Comparison of ENCODE assay signal across 8 mouse cellular contexts in genomic region chr2:28839501-28840221, GRCm38 (mm10). TPM values are rescaled to one million over a fixed set of nuclear protein-coding genes. Genes with fewer than 3 reads are reported as not detected.
DNase-seq lines count a peak whose midpoint lies in the region; ATAC-seq and TF ChIP-seq lines count a peak whose summit lies in the region.

No protein-coding gene starts in this region.

- peak overlapping the region; percentile 93 for H3K9ac ChIP-seq in forebrain, embryonic 12.5 days
- H3K9ac ChIP-seq in stomach, postnatal 0 days (ENCODE audit: low read length) = peak overlapping the region; percentile 88

- peaks cover 50% of the 10 kb centered on the region for H3K4me1 ChIP-seq in forebrain, embryonic 12.5 days
- peaks cover 2% of the 10 kb centered on the region; the same call in 1 of the 2 replicates for H3K4me1 ChIP-seq in stomach, postnatal 0 days (replicated peaks; ENCODE audit: control insufficient read depth, insufficient read depth)

- peak; percentile 54 for ATAC-seq in forebrain, embryonic 12.5 days (ENCODE audit: low FRiP score)
- 0 out of 2 replicates have a peak, but pooled peaks have one; percentile 0 for ATAC-seq in megakaryocyte, adult 5-6 weeks (ENCODE audit: poor library complexity, severe bottlenecking)
- ATAC-seq in stomach, postnatal 0 days (ENCODE audit: low FRiP score, low TSS enrichment) = no peak

- H3K27ac ChIP-seq in forebrain, embryonic 12.5 days = peak overlapping the region; percentile 85
- peak overlapping the region; percentile 90 for H3K27ac ChIP-seq in stomach, postnatal 0 days (replicated peaks)

- DNase-seq in left cerebral cortex, postnatal 4 days = peak; percentile 18
- no peak for DNase-seq in left cerebral cortex, postnatal 14 days (ENCODE audit: low spot score in 2 of 2)
- DNase-seq in R1 (ENCODE audit: low read depth, low spot score) = peak; percentile 75
- DNase-seq in kidney, adult 9 months = peak; percentile 11
- DNase-seq in stomach, postnatal 0 days (ENCODE audit: low spot score) = peak; percentile 20
- DNase-seq in cerebellum, adult 18-20 months = no peak

- H3K9me3 ChIP-seq in forebrain, embryonic 12.5 days = no peaks in the 10 kb centered on the region
- H3K9me3 ChIP-seq in stomach, postnatal 0 days (ENCODE audit: control insufficient read depth, low read length) = no peaks in the 10 kb centered on the region

- no peak for TF ChIP-seq EP300 in stomach, postnatal 0 days (optimal IDR thresholded peaks at IDR 0.05)

- peaks cover 7% of the 10 kb centered on the region for H3K36me3 ChIP-seq in forebrain, embryonic 12.5 days (replicated peaks)
- peaks cover 2% of the 10 kb centered on the region; the same call in 1 of the 2 replicates for H3K36me3 ChIP-seq in stomach, postnatal 0 days (ENCODE audit: control insufficient read depth, insufficient read depth, low read length)

- no peaks in the 10 kb centered on the region for H3K27me3 ChIP-seq in forebrain, embryonic 12.5 days
- no peaks in the 10 kb centered on the region for H3K27me3 ChIP-seq in stomach, postnatal 0 days (ENCODE audit: control insufficient read depth, insufficient read depth, low read length)

- peak overlapping the region; percentile 98 for H3K4me2 ChIP-seq in forebrain, embryonic 12.5 days
- H3K4me2 ChIP-seq in stomach, postnatal 0 days (replicated peaks; ENCODE audit: low read depth) = peak overlapping the region; percentile 94

- TF ChIP-seq CTCF in stomach, postnatal 0 days (IDR thresholded peaks at IDR 0.05; ENCODE audit: low read depth) = no peak

- under 1% methylated on average over 53 of the region's 53 CpGs for WGBS in forebrain, embryonic 12.5 days
- WGBS in stomach, postnatal 0 days = 0% methylated on average over 42 of the region's 53 CpGs

- intact Hi-C loops in left cerebral cortex, postnatal 4 days (cut with DNase I) = loop anchor here (5.0 to 10.0 kb wide), 2 partner anchors 82 to 155 kb away; no protein-coding TSS in a partner anchor
- intact Hi-C loops in left cerebral cortex, postnatal 14 days (cut with DNase I) = loop anchor here (2.0 kb wide), 1 partner anchor 83 kb away; no protein-coding TSS in a partner anchor

- peak overlapping the region; percentile 97 for H3K4me3 ChIP-seq in forebrain, embryonic 12.5 days (replicated peaks)
- H3K4me3 ChIP-seq in stomach, postnatal 0 days (ENCODE audit: low read depth, low read length) = peak overlapping the region; percentile 92

RNA-seq across cellular contexts. Expression of gene Gtf3c4, which starts 0.5 kb away (rescaled TPM):
- 10 to 100 TPM; 46.9 to 52.2 TPM for total RNA-seq in left cerebral cortex, postnatal 4 days (2021)
- total RNA-seq in left cerebral cortex, postnatal 14 days (2021) = 10 to 100 TPM; 38.5 to 39.9 TPM
- 31.0 and 33.4 TPM in 2 replicates for polyA plus RNA-seq in forebrain, embryonic 12.5 days (2016; fragmentation: Nextera tagmentation; extraction: Ambion mirVana)
- 6.1 and 7.1 TPM in 2 replicates for total RNA-seq in megakaryocyte, adult 5-6 weeks (2015)
- total RNA-seq in megakaryocyte, adult 5-6 weeks (2017) = 8.4 and 9.3 TPM in 2 replicates
- 3.3 and 3.9 TPM in 2 replicates for polyA plus RNA-seq in stomach, postnatal 0 days (2015; fragmentation: Nextera tagmentation; extraction: Ambion mirVana)

RNA-seq across cellular contexts. Expression of gene Ddx31, which starts 0.5 kb away (rescaled TPM):
- 10 to 100 TPM; 13.0 to 13.4 TPM for total RNA-seq in left cerebral cortex, postnatal 4 days (2021)
- total RNA-seq in left cerebral cortex, postnatal 14 days (2021) = 1 to 10 TPM; 6.7 to 7.8 TPM
- 18.8 TPM in 2 replicates for polyA plus RNA-seq in forebrain, embryonic 12.5 days (2016; fragmentation: Nextera tagmentation; extraction: Ambion mirVana)
- 6.0 and 9.6 TPM in 2 replicates for total RNA-seq in megakaryocyte, adult 5-6 weeks (2015)
- total RNA-seq in megakaryocyte, adult 5-6 weeks (2017) = 9.4 and 9.9 TPM in 2 replicates
- 5.1 and 5.8 TPM in 2 replicates for polyA plus RNA-seq in stomach, postnatal 0 days (2015; fragmentation: Nextera tagmentation; extraction: Ambion mirVana)

Comparison
In these comparisons a context has a peak if more than half of its experiments do, and no peak if none do; other contexts are left out.
1. DNase-seq: peak in left cerebral cortex, postnatal 4 days (single experiment), R1 (single experiment), kidney, adult 9 months (single experiment) and stomach, postnatal 0 days (single experiment); none in left cerebral cortex, postnatal 14 days (0 of 2) and cerebellum, adult 18-20 months (0 of 2).